Mouse (Mus musculus) ES-E14 (cell line): ENCODE measurements around the gene Ntm. TPM values are rescaled to one million over a fixed set of nuclear protein-coding genes. Genes with fewer than 3 reads are reported as not detected.

Experiments
- DNase-seq: peaks from one replicate; pipeline ENCODE4 v3.0.0-alpha.2; 2013; ENCODE audit warnings: low read depth, low spot score
- H3K27ac ChIP-seq: 2 replicates; pipeline ENCODE4 v1.5.1; 2012; ENCODE audit warnings: low read depth, mild to moderate bottlenecking, low read length, moderate library complexity, mixed read lengths; ENCODE audit not compliant: poor library complexity, insufficient read depth, severe bottlenecking
- H3K36me3 ChIP-seq: 2 replicates; pipeline ENCODE4 v1.6.1; 2012; ENCODE audit warnings: mild to moderate bottlenecking, low read length, moderate library complexity, mixed read lengths; ENCODE audit not compliant: control insufficient read depth, poor library complexity, insufficient read depth, severe bottlenecking
- H3K4me1 ChIP-seq, 2 experiments: fragments of 150-350 bp in 1 of 2; sonication (generic) in 1 of 2; 2 replicates each; pipeline ENCODE4 v1.6.1; 2012; ENCODE audit warnings: low read length in 2 of 2, mild to moderate bottlenecking in 1 of 2, mixed read lengths in 1 of 2; ENCODE audit not compliant: control insufficient read depth in 2 of 2, insufficient read depth in 2 of 2, poor library complexity in 1 of 2
- H3K4me3 ChIP-seq, 2 experiments: fragments of 150-350 bp in 1 of 2; sonication (generic) in 1 of 2; 2 replicates each; pipeline ENCODE4 v1.5.1; 2012; ENCODE audit warnings: low read length in 2 of 2, low read depth in 1 of 2, mild to moderate bottlenecking in 1 of 2, mixed read lengths in 1 of 2; ENCODE audit not compliant: insufficient read depth in 1 of 2, poor library complexity in 1 of 2, severe bottlenecking in 1 of 2
- H3K9ac ChIP-seq: 2 replicates; pipeline ENCODE4 v1.6.1; 2012; ENCODE audit warnings: low read depth, mild to moderate bottlenecking, low read length, mixed read lengths; ENCODE audit not compliant: poor library complexity, insufficient read depth, severe bottlenecking
- H3K9me3 ChIP-seq: fragments of 150-350 bp; sonication (generic); 2 replicates; pipeline ENCODE4 v1.6.1; 2012; ENCODE audit warnings: low read depth, mild to moderate bottlenecking, low read length; ENCODE audit not compliant: control insufficient read depth, insufficient read depth
- CHD2 ChIP-seq: IDR thresholded peaks from 2 replicates; pipeline ENCODE4 v1.6.1; 2014; ENCODE audit warnings: mild to moderate bottlenecking, low read depth, low read length, inconsistent platforms
- HCFC1 ChIP-seq: IDR thresholded peaks from 2 replicates; pipeline ENCODE4 v1.6.1; 2012; ENCODE audit warnings: low read length, inconsistent platforms, borderline replicate concordance; ENCODE audit not compliant: insufficient read depth
- MAFK ChIP-seq: IDR thresholded peaks from 2 replicates; pipeline ENCODE4 v1.6.1; 2014; ENCODE audit warnings: mild to moderate bottlenecking, low read depth, low read length, inconsistent platforms; ENCODE audit not compliant: insufficient read depth
- ZC3H11A ChIP-seq: IDR thresholded peaks from 2 replicates; pipeline ENCODE4 v1.6.1; 2012; ENCODE audit warnings: low read depth, mild to moderate bottlenecking, inconsistent platforms, low read length, borderline replicate concordance
- ZNF384 ChIP-seq: IDR thresholded peaks from 2 replicates; pipeline ENCODE4 v1.6.1; 2012; ENCODE audit warnings: low read depth, low read length, inconsistent platforms
- in situ Hi-C, 2 experiments: fragments of 600-800 bp; cut with MboI; formaldehyde crosslinking; loops; one replicate each; pipeline ENCODE4 v1.15.1; 2025; ENCODE audit warnings: low sequenced_read_pairs in 2 of 2, inconsistent platforms in 1 of 2; ENCODE audit not compliant: unreplicated experiment in 2 of 2
- total RNA-seq: library from RNA; depleted of rRNA; stranded (reverse); fragments of 300-350 nt; gene quantifications from 2 replicates; pipeline ENCODE4 v1.2.3, GENCODE M21; 2012

The Ntm gene
- total RNA-seq, 1 experiment: 0.67 TPM

- no peaks in the 10 kb centered on the region for H3K36me3 ChIP-seq
- no peak overlapping the region for H3K4me3 ChIP-seq
- no peaks in the 10 kb centered on the region for H3K9me3 ChIP-seq
- H3K9ac ChIP-seq: no peak overlapping the region
- no peak overlapping the region for H3K27ac ChIP-seq
- DNase-seq: no peak
- in situ Hi-C loops: no loop called here
- TF ChIP-seq ZC3H11A: no peak
- TF ChIP-seq CHD2: no peak
- no peak for TF ChIP-seq HCFC1
- no peak for TF ChIP-seq MAFK
- no peak for TF ChIP-seq ZNF384
- H3K4me1 ChIP-seq: no peaks in the 10 kb centered on the region
These were observed 125.6 kb downstream of the Ntm start for GRCm38 (mm10) chr9:29837344-29837743.

- no peaks in the 10 kb centered on the region for H3K9me3 ChIP-seq
- H3K27ac ChIP-seq: no peak overlapping the region
- H3K36me3 ChIP-seq: no peaks in the 10 kb centered on the region
- no peak overlapping the region for H3K4me3 ChIP-seq
- in situ Hi-C loops: no loop called here
- no peak for TF ChIP-seq ZC3H11A
- TF ChIP-seq CHD2: no peak
- TF ChIP-seq HCFC1: no peak
- no peak for TF ChIP-seq MAFK
- no peak for TF ChIP-seq ZNF384
- no peak for DNase-seq
- no peak overlapping the region for H3K9ac ChIP-seq
- no peaks in the 10 kb centered on the region for H3K4me1 ChIP-seq
These were observed 128.0 kb downstream of the Ntm start for GRCm38 (mm10) chr9:29834911-29835310.

- DNase-seq: no peak
- H3K9ac ChIP-seq: no peak overlapping the region
- H3K27ac ChIP-seq: no peak overlapping the region
- H3K4me3 ChIP-seq: no peak overlapping the region
- H3K9me3 ChIP-seq: no peaks in the 10 kb centered on the region
- H3K4me1 ChIP-seq: no peaks in the 10 kb centered on the region
- in situ Hi-C loops: no loop called here
- no peaks in the 10 kb centered on the region for H3K36me3 ChIP-seq
- TF ChIP-seq MAFK: no peak
- no peak for TF ChIP-seq ZNF384
- TF ChIP-seq ZC3H11A: no peak
- TF ChIP-seq CHD2: no peak
- TF ChIP-seq HCFC1: no peak
These were observed 129.2 kb downstream of the Ntm start for GRCm38 (mm10) chr9:29833781-29834180.

- DNase-seq: no peak
- TF ChIP-seq CHD2: no peak
- TF ChIP-seq ZNF384: no peak
- TF ChIP-seq MAFK: no peak
- TF ChIP-seq ZC3H11A: no peak
- no peak for TF ChIP-seq HCFC1
- H3K9me3 ChIP-seq: no peaks in the 10 kb centered on the region
- no peak overlapping the region for H3K4me3 ChIP-seq
- no peak overlapping the region for H3K27ac ChIP-seq
- no peak overlapping the region for H3K9ac ChIP-seq
- no peaks in the 10 kb centered on the region for H3K4me1 ChIP-seq
- no peaks in the 10 kb centered on the region for H3K36me3 ChIP-seq
- in situ Hi-C loops: no loop called here
These were observed 135.7 kb downstream of the Ntm start for GRCm38 (mm10) chr9:29827240-29827660.

- TF ChIP-seq HCFC1 (no peak), MAFK (no peak), CHD2 (no peak), ZC3H11A (no peak), ZNF384 (no peak)
- in situ Hi-C loops: no loop called here
These were observed 137.7 kb downstream of the Ntm start for GRCm38 (mm10) chr9:29825236-29825635.

More at GRCm38 (mm10) chr9:29825236-29825635, 137.7 kb downstream of the Ntm start:
- no peak overlapping the region for H3K4me3 ChIP-seq
- H3K9me3 ChIP-seq: no peaks in the 10 kb centered on the region
- no peak overlapping the region for H3K9ac ChIP-seq
- no peak for DNase-seq
- H3K36me3 ChIP-seq: no peaks in the 10 kb centered on the region
- no peaks in the 10 kb centered on the region for H3K4me1 ChIP-seq
- no peak overlapping the region for H3K27ac ChIP-seq
